In genomic region chr14:25466361-25466760, GRCm38 (mm10) we compare ENCODE assay signal across 9 mouse cellular contexts. TPM values are rescaled to one million over a fixed set of nuclear protein-coding genes. Genes with fewer than 3 reads are reported as not detected.
DNase-seq lines count a peak whose midpoint lies in the region; ATAC-seq lines count a peak whose summit lies in the region.
"Had no signal": no experiment of that assay in that cellular context is flagged by ENCODE, and none has a peak within 500 bp of the region (broad histone marks: within the 10 kb centered on the region; RNA-seq: fewer than 3 reads in every experiment).

No protein-coding gene starts in this region.

- no peak for DNase-seq in limb, embryonic 10.5 days (ENCODE audit: low spot score)
- peak; percentile 52 for DNase-seq in cerebellum, adult 9-11 months
- peak; percentile 83 to 88 for DNase-seq in kidney, adult 8-10 months
- no peak for DNase-seq in urinary bladder, postnatal 25 days (ENCODE audit: low spot score)
- DNase-seq in right cerebral cortex, postnatal 14 days = no peak
- DNase-seq: liver, embryonic 13.5 days had no signal

- no peak for ATAC-seq in limb, embryonic 12.5 days (ENCODE audit: insufficient number of reproducible peaks, insufficient read depth, low FRiP score, low TSS enrichment, low read depth)
- no peak for ATAC-seq in midbrain, embryonic 13.5 days

- H3K27ac ChIP-seq in limb, embryonic 12.5 days = peak overlapping the region; percentile 35; the same call in 1 of the 2 replicates
- H3K27ac ChIP-seq in limb, embryonic 10.5 days = no peak overlapping the region
- H3K27ac ChIP-seq in midbrain, embryonic 13.5 days = no peak overlapping the region
- H3K27ac ChIP-seq: liver, embryonic 13.5 days had no signal

- H3K36me3 ChIP-seq in limb, embryonic 12.5 days = peaks cover 6% of the 10 kb centered on the region; the same call in 1 of the 2 replicates
- no peaks in the 10 kb centered on the region for H3K36me3 ChIP-seq in limb, embryonic 10.5 days
- no peaks in the 10 kb centered on the region for H3K36me3 ChIP-seq in midbrain, embryonic 13.5 days
- H3K36me3 ChIP-seq: liver, embryonic 13.5 days had no signal

- peaks cover 100% of the 10 kb centered on the region for H3K4me1 ChIP-seq in limb, embryonic 12.5 days (replicated peaks)
- H3K4me1 ChIP-seq in limb, embryonic 10.5 days = peaks cover 100% of the 10 kb centered on the region
- H3K4me1 ChIP-seq in midbrain, embryonic 13.5 days (replicated peaks) = peaks cover 98% of the 10 kb centered on the region

- H3K9me3 ChIP-seq in limb, embryonic 12.5 days = no peaks in the 10 kb centered on the region
- no peaks in the 10 kb centered on the region for H3K9me3 ChIP-seq in limb, embryonic 10.5 days (replicated peaks)
- H3K9me3 ChIP-seq in midbrain, embryonic 13.5 days = no peaks in the 10 kb centered on the region
- H3K9me3 ChIP-seq: liver, embryonic 13.5 days had no signal

- H3K9ac ChIP-seq in limb, embryonic 12.5 days (replicated peaks) = no peak overlapping the region; the same call in 1 of the 2 replicates
- no peak overlapping the region for H3K9ac ChIP-seq in midbrain, embryonic 13.5 days (replicated peaks)
- H3K9ac ChIP-seq: liver, embryonic 13.5 days had no signal

- H3K4me2 ChIP-seq in limb, embryonic 12.5 days = peak overlapping the region; percentile 11; the same call in 1 of the 2 replicates
- H3K4me2 ChIP-seq in midbrain, embryonic 13.5 days (replicated peaks) = peak overlapping the region; percentile 29; the same call in 1 of the 2 replicates
- H3K4me2 ChIP-seq: liver, embryonic 13.5 days had no signal

- no peak overlapping the region for H3K4me3 ChIP-seq in limb, embryonic 12.5 days (replicated peaks)
- H3K4me3 ChIP-seq in limb, embryonic 10.5 days = no peak overlapping the region
- H3K4me3 ChIP-seq in midbrain, embryonic 13.5 days (replicated peaks) = no peak overlapping the region
- H3K4me3 ChIP-seq: erythroblast, embryonic 14.5 days; liver, embryonic 13.5 days had no signal

- 83% methylated on average over 4 of the region's 4 CpGs for WGBS in limb, embryonic 12.5 days
- 81% methylated on average over 4 of the region's 4 CpGs for WGBS in limb, embryonic 10.5 days
- WGBS in midbrain, embryonic 13.5 days = 74% methylated on average over 4 of the region's 4 CpGs

- no peaks in the 10 kb centered on the region for H3K27me3 ChIP-seq in limb, embryonic 12.5 days
- no peaks in the 10 kb centered on the region for H3K27me3 ChIP-seq in limb, embryonic 10.5 days (ENCODE audit: low read depth, poor library complexity, severe bottlenecking)
- no peaks in the 10 kb centered on the region for H3K27me3 ChIP-seq in midbrain, embryonic 13.5 days

RNA-seq across cellular contexts. Expression of gene Zmiz1, which starts 7.4 kb away (rescaled TPM):
- 53.4 and 57.1 TPM in 2 replicates for polyA plus RNA-seq in limb, embryonic 12.5 days (2016; fragmentation: Nextera tagmentation; extraction: Ambion mirVana)
- 43.8 and 55.5 TPM in 2 replicates for polyA plus RNA-seq in limb, embryonic 10.5 days (2016; fragmentation: Nextera tagmentation; extraction: Ambion mirVana)
- 68.8 and 80.3 TPM in 2 replicates for polyA plus RNA-seq in midbrain, embryonic 13.5 days (2015; fragmentation: Nextera tagmentation; extraction: Ambion mirVana)

Comparison
In these comparisons a context has a peak if more than half of its experiments do, and no peak if none do; other contexts are left out.
1. DNase-seq: peak in cerebellum, adult 9-11 months (single experiment) and kidney, adult 8-10 months (2 of 2); none in limb, embryonic 10.5 days (single experiment), urinary bladder, postnatal 25 days (single experiment) and right cerebral cortex, postnatal 14 days (single experiment).